Mouse (Mus musculus): Measurements from ENCODE around the gene Ptprm.

Gene Ptprm

GRCm38 (mm10) chr17:66779026-66779425, 575.2 kb downstream of the Ptprm start:
- in situ Hi-C loops (cut with MseI, MboI), result no loop called here

GRCm38 (mm10) chr17:66769365-66770363, 584.6 kb downstream of the Ptprm start:
- in situ Hi-C loops (cut with MseI, MboI), result no loop called here

GRCm38 (mm10) chr17:66768689-66769275, 585.5 kb downstream of the Ptprm start:
- in situ Hi-C loops (cut with MseI, MboI), result no loop called here

- in situ Hi-C loops (cut with MseI, MboI), result no loop called here
Observed at GRCm38 (mm10) chr17:66766166-66766565, 588.1 kb downstream of the Ptprm start.

GRCm38 (mm10) chr17:66764435-66764834, 589.8 kb downstream of the Ptprm start:
- in situ Hi-C loops (cut with MseI, MboI), result no loop called here

- in situ Hi-C loops (cut with MseI, MboI), result no loop called here
Observed at GRCm38 (mm10) chr17:66762716-66763115, 591.5 kb downstream of the Ptprm start.

- in situ Hi-C loops (cut with MseI, MboI), result no loop called here
Observed at GRCm38 (mm10) chr17:66761326-66762296, 592.6 kb downstream of the Ptprm start.

- in situ Hi-C loops (cut with MseI, MboI), result loop anchor here in 1 of 2 experiments (10.0 kb wide), 1 partner anchor 182 kb away; no protein-coding TSS in a partner anchor
Observed at GRCm38 (mm10) chr17:66757025-66757511, 597.2 kb downstream of the Ptprm start.

- in situ Hi-C loops (cut with MseI, MboI), result loop anchor here in 1 of 2 experiments (10.0 kb wide), 1 partner anchor 182 kb away; no protein-coding TSS in a partner anchor
Observed at GRCm38 (mm10) chr17:66756500-66756899, 597.8 kb downstream of the Ptprm start.

GRCm38 (mm10) chr17:66755191-66755654, 599.0 kb downstream of the Ptprm start:
- in situ Hi-C loops (cut with MseI, MboI), result loop anchor here in 1 of 2 experiments (10.0 kb wide), 1 partner anchor 180 kb away; no protein-coding TSS in a partner anchor

GRCm38 (mm10) chr17:66754208-66754865, 599.9 kb downstream of the Ptprm start:
- in situ Hi-C loops (cut with MseI, MboI), result loop anchor here (5.0 to 10.0 kb wide), 2 partner anchors 177 to 180 kb away; no protein-coding TSS in a partner anchor

GRCm38 (mm10) chr17:66751746-66752145, 602.5 kb downstream of the Ptprm start:
- in situ Hi-C loops (cut with MseI, MboI), result loop anchor here (5.0 to 10.0 kb wide), 2 partner anchors 174 to 177 kb away; no protein-coding TSS in a partner anchor

- in situ Hi-C loops (cut with MseI, MboI), result loop anchor here (5.0 to 10.0 kb wide), 2 partner anchors 173 to 176 kb away; no protein-coding TSS in a partner anchor
Observed at GRCm38 (mm10) chr17:66750481-66751206, 603.6 kb downstream of the Ptprm start.

- in situ Hi-C loops (cut with MseI, MboI), result loop anchor here (5.0 to 10.0 kb wide), 2 partner anchors 173 to 175 kb away; no protein-coding TSS in a partner anchor
Observed at GRCm38 (mm10) chr17:66749976-66750375, 604.3 kb downstream of the Ptprm start.

GRCm38 (mm10) chr17:66746506-66746905, 607.8 kb downstream of the Ptprm start:
- in situ Hi-C loops (cut with MseI, MboI), result no loop called here

- in situ Hi-C loops (cut with MseI, MboI), result no loop called here
Observed at GRCm38 (mm10) chr17:66743321-66743720, 610.9 kb downstream of the Ptprm start.

- in situ Hi-C loops (cut with MseI, MboI), result no loop called here
Observed at GRCm38 (mm10) chr17:66738779-66739345, 615.4 kb downstream of the Ptprm start.

- in situ Hi-C loops (cut with MseI, MboI), result no loop called here
Observed at GRCm38 (mm10) chr17:66738331-66738730, 615.9 kb downstream of the Ptprm start.

GRCm38 (mm10) chr17:66736450-66736849, 617.8 kb downstream of the Ptprm start:
- in situ Hi-C loops (cut with MseI, MboI), result no loop called here
